Mouse (Mus musculus) NIH3T3 (cell line): ENCODE measurements around the gene Psat1.

ENCODE experiments used
- DNase-seq: peaks from one replicate; pipeline ENCODE4 v3.0.0-alpha.2; 2012; ENCODE audit warnings: low read depth

Psat1 gene

GRCm38 (mm10) chr19:15866126-15866525, 81.0 kb downstream of the Psat1 start:
- no peak for DNase-seq

GRCm38 (mm10) chr19:15865431-15865830, 81.7 kb downstream of the Psat1 start:
- DNase-seq: no peak

GRCm38 (mm10) chr19:15864129-15864528, 83.0 kb downstream of the Psat1 start:
- DNase-seq: no peak

DNA sequence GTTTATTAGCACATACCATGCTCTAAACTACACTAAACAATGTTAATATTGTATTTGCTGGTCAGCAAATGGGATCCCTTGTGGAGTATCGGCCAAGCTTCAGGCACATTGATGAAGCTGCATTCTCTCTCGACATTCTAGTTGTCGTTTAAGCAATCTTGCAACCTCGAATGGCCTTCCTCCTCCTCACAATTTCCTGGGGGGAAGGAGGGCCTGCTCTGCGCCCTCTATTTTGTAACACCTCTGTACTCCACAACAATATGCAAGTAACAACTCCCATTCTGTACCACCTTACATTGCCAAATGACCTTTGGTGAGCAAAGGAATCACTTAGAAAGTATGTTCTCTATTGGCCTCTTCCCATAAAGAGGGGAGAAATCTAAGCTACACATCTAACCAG, 91.8 kb downstream of the Psat1 start:
- no peak for DNase-seq
